10 mouse cellular contexts compared by ENCODE assay signal in genomic region chr17:28362653-28363292, GRCm38 (mm10). TPM values are rescaled to one million over a fixed set of nuclear protein-coding genes. Genes with fewer than 3 reads are reported as not detected.
DNase-seq lines count a peak whose midpoint lies in the region; ATAC-seq lines count a peak whose summit lies in the region.
"Had no signal": no experiment of that assay in that cellular context is flagged by ENCODE, and none has a peak within 500 bp of the region (broad histone marks: within the 10 kb centered on the region; RNA-seq: fewer than 3 reads in every experiment).

No protein-coding gene starts in this region.

- DNase-seq in heart, embryonic 10.5 days (ENCODE audit: low spot score): no peak
- DNase-seq in heart, adult 8-10 months (ENCODE audit: low spot score): no peak
- no peak for DNase-seq in hindbrain, embryonic 14.5 days (ENCODE audit: low spot score)
- peak; percentile 40 for DNase-seq in midbrain, embryonic 14.5 days
- no peak for DNase-seq in adrenal gland, postnatal 10 days
- no peak for DNase-seq in kidney, postnatal 25 days
- DNase-seq in urinary bladder, postnatal 10 days (ENCODE audit: low spot score): no peak
- DNase-seq: cerebellum, postnatal 25 days had no signal

- H3K9ac ChIP-seq in hindbrain, embryonic 14.5 days: peak overlapping the region; percentile 47
- peak overlapping the region; percentile 23; the same call in 1 of the 2 replicates for H3K9ac ChIP-seq in midbrain, embryonic 14.5 days (replicated peaks; ENCODE audit: low read length)

- 2% methylated on average over 25 of the region's 25 CpGs for WGBS in heart, embryonic 10.5 days
- under 1% methylated on average over 25 of the region's 25 CpGs for WGBS in hindbrain, embryonic 14.5 days
- 2% methylated on average over 25 of the region's 25 CpGs for WGBS in midbrain, embryonic 14.5 days

- peak overlapping the region; percentile 61 for H3K4me3 ChIP-seq in heart, embryonic 10.5 days
- H3K4me3 ChIP-seq in hindbrain, embryonic 14.5 days (replicated peaks; ENCODE audit: low read length): peak overlapping the region; percentile 29
- peak overlapping the region; percentile 26 for H3K4me3 ChIP-seq in midbrain, embryonic 14.5 days (replicated peaks; ENCODE audit: low read depth, low read length)

- H3K9me3 ChIP-seq in heart, embryonic 10.5 days: no peaks in the 10 kb centered on the region
- no peaks in the 10 kb centered on the region for H3K9me3 ChIP-seq in hindbrain, embryonic 14.5 days (ENCODE audit: control insufficient read depth, low read length)
- H3K9me3 ChIP-seq in midbrain, embryonic 14.5 days (ENCODE audit: control insufficient read depth, low read length): no peaks in the 10 kb centered on the region

- ATAC-seq in common myeloid progenitor, adult 5-6 weeks (replicated peaks; ENCODE audit: low read depth, poor library complexity, severe bottlenecking): peak; percentile 32
- no peak for ATAC-seq in hindbrain, embryonic 14.5 days (ENCODE audit: low FRiP score)
- ATAC-seq in midbrain, embryonic 14.5 days (ENCODE audit: low FRiP score, low TSS enrichment): no peak

- H3K4me1 ChIP-seq in heart, embryonic 10.5 days: peaks cover 50% of the 10 kb centered on the region
- peaks cover 14% of the 10 kb centered on the region for H3K4me1 ChIP-seq in hindbrain, embryonic 14.5 days (replicated peaks; ENCODE audit: control insufficient read depth, insufficient read depth, low read length)
- 0 out of 2 replicates have a peak, but pooled peaks cover 15% of the 10 kb centered on the region for H3K4me1 ChIP-seq in midbrain, embryonic 14.5 days (ENCODE audit: control insufficient read depth, insufficient read depth, low read length)

- no peaks in the 10 kb centered on the region for H3K36me3 ChIP-seq in heart, embryonic 10.5 days
- no peaks in the 10 kb centered on the region for H3K36me3 ChIP-seq in hindbrain, embryonic 14.5 days (replicated peaks; ENCODE audit: control insufficient read depth, insufficient read depth)
- H3K36me3 ChIP-seq in midbrain, embryonic 14.5 days (ENCODE audit: control insufficient read depth, insufficient read depth, low read length): no peaks in the 10 kb centered on the region

- peak overlapping the region; percentile 71 for H3K27ac ChIP-seq in heart, embryonic 10.5 days
- no peak overlapping the region for H3K27ac ChIP-seq in hindbrain, embryonic 14.5 days
- H3K27ac ChIP-seq in midbrain, embryonic 14.5 days (replicated peaks; ENCODE audit: low read depth, low read length): no peak overlapping the region

- peak overlapping the region; percentile 51 for H3K4me2 ChIP-seq in hindbrain, embryonic 14.5 days (replicated peaks)
- H3K4me2 ChIP-seq in midbrain, embryonic 14.5 days (ENCODE audit: low read length): peak overlapping the region; percentile 50

- peaks cover 81% of the 10 kb centered on the region for H3K27me3 ChIP-seq in heart, embryonic 10.5 days (ENCODE audit: insufficient read depth, poor library complexity, severe bottlenecking)
- peaks cover 75% of the 10 kb centered on the region for H3K27me3 ChIP-seq in hindbrain, embryonic 14.5 days (ENCODE audit: control insufficient read depth, insufficient read depth, low read length)
- H3K27me3 ChIP-seq in midbrain, embryonic 14.5 days (ENCODE audit: control insufficient read depth, insufficient read depth, low read length): peaks cover 45% of the 10 kb centered on the region

RNA-seq across cellular contexts. Expression of gene Tulp1, which starts 2.2 kb away (rescaled TPM):
- 5.0 and 5.7 TPM in 2 replicates for polyA plus RNA-seq in heart, embryonic 10.5 days (2016; fragmentation: Nextera tagmentation; extraction: Ambion mirVana)
- total RNA-seq in heart, adult 8-10 months (2022): not detected
- not detected in 2 replicates for total RNA-seq in common myeloid progenitor, adult 5-6 weeks (2017)
- polyA plus RNA-seq in hindbrain, embryonic 14.5 days (2014; fragmentation: Nextera tagmentation; extraction: Ambion mirVana): 1.2 and 1.7 TPM in 2 replicates
- 1.4 and 1.5 TPM in 2 replicates for polyA plus RNA-seq in midbrain, embryonic 14.5 days (2014; fragmentation: Nextera tagmentation; extraction: Ambion mirVana)
- total RNA-seq in adrenal gland, postnatal 10 days (2021): under 1 TPM; 0.33 to 1.00 TPM
- total RNA-seq: left cerebral cortex, postnatal 10 days had no signal

RNA-seq across cellular contexts. Expression of gene Tead3, which starts 12.2 kb away (rescaled TPM):
- 6.3 and 6.5 TPM in 2 replicates for polyA plus RNA-seq in heart, embryonic 10.5 days (2016; fragmentation: Nextera tagmentation; extraction: Ambion mirVana)
- total RNA-seq in heart, adult 8-10 months (2022): 10 to 100 TPM in 3 of 4 experiments, 1 to 10 TPM in 1; 8.4 to 15.6 (median 11.7) TPM
- not detected in 2 replicates for total RNA-seq in common myeloid progenitor, adult 5-6 weeks (2017)
- polyA plus RNA-seq in hindbrain, embryonic 14.5 days (2014; fragmentation: Nextera tagmentation; extraction: Ambion mirVana): 1.3 and 1.4 TPM in 2 replicates
- polyA plus RNA-seq in midbrain, embryonic 14.5 days (2014; fragmentation: Nextera tagmentation; extraction: Ambion mirVana): 0.78 and 1.7 TPM in 2 replicates
- 10 to 100 TPM; 12.8 to 13.5 TPM for total RNA-seq in adrenal gland, postnatal 10 days (2021)

RNA-seq across cellular contexts. Expression of gene Rpl10a, which starts 34.5 kb away (rescaled TPM):
- polyA plus RNA-seq in heart, embryonic 10.5 days (2016; fragmentation: Nextera tagmentation; extraction: Ambion mirVana): 345 and 365 TPM in 2 replicates
- total RNA-seq in heart, adult 8-10 months (2022): 100 to 1,000 TPM; 377 to 423 (median 382) TPM
- 1,140 and 1,191 TPM in 2 replicates for total RNA-seq in common myeloid progenitor, adult 5-6 weeks (2017)
- polyA plus RNA-seq in hindbrain, embryonic 14.5 days (2014; fragmentation: Nextera tagmentation; extraction: Ambion mirVana): 370 and 441 TPM in 2 replicates
- 401 and 423 TPM in 2 replicates for polyA plus RNA-seq in midbrain, embryonic 14.5 days (2014; fragmentation: Nextera tagmentation; extraction: Ambion mirVana)
- 100 to 1,000 TPM; 948 to 951 TPM for total RNA-seq in adrenal gland, postnatal 10 days (2021)

RNA-seq across cellular contexts. Expression of gene Fance, which starts 49.5 kb away (rescaled TPM):
- 25.8 and 30.6 TPM in 2 replicates for polyA plus RNA-seq in heart, embryonic 10.5 days (2016; fragmentation: Nextera tagmentation; extraction: Ambion mirVana)
- 10 to 100 TPM in 3 of 4 experiments, 1 to 10 TPM in 1; 9.2 to 15.2 (median 12.3) TPM for total RNA-seq in heart, adult 8-10 months (2022)
- total RNA-seq in common myeloid progenitor, adult 5-6 weeks (2017): 15.9 and 36.0 TPM in 2 replicates
- 22.0 and 22.6 TPM in 2 replicates for polyA plus RNA-seq in hindbrain, embryonic 14.5 days (2014; fragmentation: Nextera tagmentation; extraction: Ambion mirVana)
- 19.5 and 24.3 TPM in 2 replicates for polyA plus RNA-seq in midbrain, embryonic 14.5 days (2014; fragmentation: Nextera tagmentation; extraction: Ambion mirVana)
- total RNA-seq in adrenal gland, postnatal 10 days (2021): 10 to 100 TPM; 24.2 to 36.2 TPM
